Mouse (Mus musculus) left cerebral cortex, postnatal 25 days (tissue): ENCODE data around the gene Kmt2b. TPM values are rescaled to one million over a fixed set of nuclear protein-coding genes. Genes with fewer than 3 reads are reported as not detected.

Source experiments
- microRNA-seq, 2 experiments: library from miRNA; unstranded; fragments of <30 nt; microRNA quantifications; one replicate each; pipeline ENCODE4 v1.2.0; 2022
- total RNA-seq, 2 experiments: library from RNA; stranded (reverse); gene quantifications; 2 replicates each; pipeline ENCODE4 v1.2.3; 2021

The Kmt2b gene
- total RNA-seq, 2 experiments from 2014 or later, result 46.4 to 50.4 TPM

Small RNA genes within 50 kb of the gene (microRNA-seq; reads per million reads assigned to microRNA genes)
- gene Gm38670, result 1.0 to 1.2 reads per million in 2 experiments
- 0.99 to 2.4 reads per million in 2 experiments for gene Mir3569

Other genes starting within 250 kb of the Kmt2b start
- 10 to 100 TPM; 34.0 to 35.2 TPM for gene Lrfn3, start 226.0 kb downstream of the Kmt2b start, total RNA-seq
- gene Tyrobp, start 175.0 kb downstream of the Kmt2b start, total RNA-seq, result 10 to 100 TPM; 28.7 to 29.8 TPM
- gene Hcst, start 168.9 kb downstream of the Kmt2b start, total RNA-seq, result 1 to 10 TPM in 1 of 2 experiments, not detected in 1; 1.2 TPM
- 1 to 10 TPM; 2.6 to 2.7 TPM for gene Nfkbid, start 167.0 kb downstream of the Kmt2b start, total RNA-seq
- gene Aplp1, start 143.2 kb downstream of the Kmt2b start, total RNA-seq, result 1,000 to 10,000 TPM; 1,270 to 1,289 TPM
- 10 to 100 TPM; 11.4 to 11.7 TPM for gene Kirrel2, start 131.0 kb downstream of the Kmt2b start, total RNA-seq
- 1 to 10 TPM in 1 of 2 experiments, under 1 TPM in 1; 0.78 to 1.5 TPM for gene Nphs1, start 130.4 kb downstream of the Kmt2b start, total RNA-seq
- not detected for gene Prodh2, start 95.1 kb downstream of the Kmt2b start, total RNA-seq
- gene Arhgap33, start 53.7 kb downstream of the Kmt2b start, total RNA-seq, result 100 to 1,000 TPM; 190 to 213 TPM
- gene Hspb6, start 36.5 kb downstream of the Kmt2b start, total RNA-seq, result 1 to 10 TPM; 5.1 to 6.4 TPM
- 1 to 10 TPM; 5.2 to 5.5 TPM for gene Proser3, start 36.4 kb downstream of the Kmt2b start, total RNA-seq
- 10 to 100 TPM; 45.5 to 47.8 TPM for gene Lin37, start 28.9 kb downstream of the Kmt2b start, total RNA-seq
- 10 to 100 TPM; 57.2 to 69.2 TPM for gene U2af1l4, start 25.4 kb downstream of the Kmt2b start, total RNA-seq
- 1 to 10 TPM; 5.7 TPM for gene Gm49396, start 25.4 kb downstream of the Kmt2b start, total RNA-seq
- 10 to 100 TPM; 82.7 to 90.1 TPM for gene Psenen, start 25.1 kb downstream of the Kmt2b start, total RNA-seq
- 1 to 10 TPM; 2.8 to 3.5 TPM for gene Igflr1, start 23.3 kb downstream of the Kmt2b start, total RNA-seq
- gene Zbtb32, start 10.2 kb upstream of the Kmt2b start, total RNA-seq, result not detected
- under 1 TPM; 0.23 to 0.50 TPM for gene Upk1a, start 24.1 kb upstream of the Kmt2b start, total RNA-seq
- 100 to 1,000 TPM; 721 to 744 TPM for gene Cox6b1, start 37.4 kb upstream of the Kmt2b start, total RNA-seq
- gene Etv2, start 47.1 kb upstream of the Kmt2b start, total RNA-seq, result not detected
- gene Rbm42, start 61.6 kb upstream of the Kmt2b start, total RNA-seq, result 10 to 100 TPM; 66.8 to 70.8 TPM
- 1 to 10 TPM; 3.5 to 6.4 TPM for gene Haus5, start 76.3 kb upstream of the Kmt2b start, total RNA-seq
- not detected for gene Pmis2, start 82.9 kb upstream of the Kmt2b start, total RNA-seq
- not detected for gene 2200002J24Rik, start 110.2 kb upstream of the Kmt2b start, total RNA-seq
- gene Atp4a, start 123.5 kb upstream of the Kmt2b start, total RNA-seq, result 1 to 10 TPM in 1 of 2 experiments, under 1 TPM in 1; 0.60 to 1.2 TPM
- 100 to 1,000 TPM; 119 to 130 TPM for gene Tmem147, start 140.8 kb upstream of the Kmt2b start, total RNA-seq
- gene Gapdhs, start 155.0 kb upstream of the Kmt2b start, total RNA-seq, result not detected
- 1 to 10 TPM; 5.7 to 7.0 TPM for gene Sbsn, start 162.7 kb upstream of the Kmt2b start, total RNA-seq
- gene Dmkn, start 175.0 kb upstream of the Kmt2b start, total RNA-seq, result 1 to 10 TPM; 4.0 to 5.0 TPM
- gene Krtdap, start 199.2 kb upstream of the Kmt2b start, total RNA-seq, result not detected
- gene Ffar2, start 235.0 kb upstream of the Kmt2b start, total RNA-seq, result not detected